Mouse (Mus musculus) lung, embryonic 16.5 days (tissue): Measurements from ENCODE around the gene Acads. TPM values are rescaled to one million over a fixed set of nuclear protein-coding genes. Genes with fewer than 3 reads are reported as not detected.
"Not testable (repeated sequence)": the region's sequence is repeated elsewhere in the genome, so short reads cannot be mapped to it uniquely, and the experiment has no call there.

Experiments
- ATAC-seq: fragments of 200-750 bp; cut with Nextera tagmentation; 2 replicates; pipeline ENCODE4 v1.8.0; 2017; ENCODE audit warnings: low read depth, mild to moderate bottlenecking, moderate library complexity
- H3K27ac ChIP-seq: fragments of 300-500 bp; sonication (generic); 2 replicates; pipeline ENCODE4 v1.5.1; 2014; ENCODE audit warnings: mild to moderate bottlenecking, control low read depth, low read length
- H3K27me3 ChIP-seq: fragments of 300-500 bp; sonication (generic); 2 replicates; pipeline ENCODE4 v1.6.1; 2014; ENCODE audit warnings: low read depth, low read length, mixed read lengths; ENCODE audit not compliant: control insufficient read depth, insufficient read depth
- H3K36me3 ChIP-seq: fragments of 300-500 bp; sonication (generic); 2 replicates; pipeline ENCODE4 v1.6.1; 2014; ENCODE audit warnings: low read length; ENCODE audit not compliant: control insufficient read depth, insufficient read depth
- H3K4me1 ChIP-seq: fragments of 300-500 bp; sonication (generic); replicated peaks from 2 replicates; pipeline ENCODE4 v1.6.1; 2014; ENCODE audit warnings: low read length, mixed read lengths; ENCODE audit not compliant: control insufficient read depth, insufficient read depth
- H3K4me2 ChIP-seq: fragments of 300-500 bp; sonication (generic); 2 replicates; pipeline ENCODE4 v1.6.1; 2014; ENCODE audit warnings: low read depth, low read length, control low read depth
- H3K4me3 ChIP-seq: fragments of 300-500 bp; sonication (generic); 2 replicates; pipeline ENCODE4 v1.5.1; 2014; ENCODE audit warnings: mild to moderate bottlenecking, low read length, control low read depth
- H3K9ac ChIP-seq: fragments of 300-500 bp; sonication (generic); 2 replicates; pipeline ENCODE4 v1.6.1; 2014; ENCODE audit warnings: low read length, control low read depth
- H3K9me3 ChIP-seq: fragments of 300-500 bp; sonication (generic); 2 replicates; pipeline ENCODE4 v1.6.1; 2016; ENCODE audit warnings: low read length; ENCODE audit not compliant: control insufficient read depth
- WGBS: fragments of 180-500 bp; shearing (Covaris S2); extraction: QIAGEN DNeasy Blood & Tissue Kit; methylation state at CpG from one replicate; pipeline ENCODE4 v1.1.7; 2014; 5-methylcytosine and 5-hydroxymethylcytosine counted together
- polyA plus RNA-seq: library from polyadenylated mRNA; unstranded; fragments of >200 nt; fragmentation: Nextera tagmentation; extraction: Ambion mirVana; gene quantifications from 2 replicates; pipeline ENCODE4 v1.2.1, GENCODE M21; 2015

The Acads gene
- polyA plus RNA-seq, 1 experiment from 2014 or later, result 69.2 TPM

DNA sequence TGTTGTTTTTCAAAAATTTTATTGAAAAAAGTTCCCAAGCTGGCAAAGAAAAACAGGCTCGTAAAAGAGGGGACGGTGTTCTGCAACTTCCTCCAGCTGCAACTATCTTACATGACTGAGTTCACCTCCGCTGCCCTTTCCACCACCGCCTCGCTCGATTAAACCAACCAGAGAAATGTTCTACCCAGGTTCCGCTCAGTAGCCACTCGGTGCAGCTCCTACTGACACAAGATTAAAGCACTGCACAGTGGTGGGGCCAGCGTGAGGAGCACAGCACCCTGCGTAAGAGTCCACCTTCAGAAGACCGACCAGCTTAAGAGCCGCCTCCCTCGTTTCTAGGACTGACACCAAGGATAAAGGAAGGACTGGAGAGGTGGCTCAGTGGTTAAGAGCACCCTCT is 32.3 kb upstream of the Acads start:
- H3K4me2 ChIP-seq, result no peak overlapping the region
- no peak overlapping the region for H3K4me3 ChIP-seq
- no peak for ATAC-seq
- peaks cover 42% of the 10 kb centered on the region for H3K4me1 ChIP-seq
- H3K9ac ChIP-seq, result no peak overlapping the region
- no peak overlapping the region for H3K27ac ChIP-seq
- no peaks in the 10 kb centered on the region for H3K9me3 ChIP-seq
- peaks cover 37% of the 10 kb centered on the region for H3K36me3 ChIP-seq
- no peaks in the 10 kb centered on the region for H3K27me3 ChIP-seq
- whole genome bisulfite sequencing, result 80% methylated on average over 13 of the region's 13 CpGs

DNA sequence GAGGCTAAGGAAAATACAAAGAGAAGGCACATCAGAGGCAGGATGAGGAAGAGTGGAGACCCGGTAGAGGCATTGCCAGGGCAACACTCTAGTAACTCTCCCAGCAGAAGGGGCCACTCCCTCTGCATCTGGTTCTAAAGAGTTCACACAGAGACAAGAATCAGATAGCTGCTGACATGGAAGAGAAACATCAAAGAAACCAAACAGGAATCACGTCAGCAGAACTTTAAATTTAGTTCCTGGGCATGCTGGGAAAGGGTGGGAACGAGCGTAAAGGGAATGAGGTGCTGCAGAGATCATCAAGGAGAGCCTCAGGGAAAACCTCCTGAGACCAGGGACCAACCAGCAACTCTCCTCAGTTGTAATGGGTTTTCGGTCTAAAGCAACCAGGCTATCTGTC is 31.8 kb upstream of the Acads start:
- no peak for ATAC-seq
- Histone ChIP-seq H3K4me1 (peaks cover 38% of the 10 kb centered on the region), H3K27ac (no peak overlapping the region), H3K9ac (no peak overlapping the region), H3K4me3 (no peak overlapping the region), H3K36me3 (peaks cover 39% of the 10 kb centered on the region), H3K27me3 (no peaks in the 10 kb centered on the region), H3K4me2 (no peak overlapping the region), H3K9me3 (no peaks in the 10 kb centered on the region)
- WGBS, result 76% methylated on average over 5 of the region's 5 CpGs

GRCm38 (mm10) chr5:115149675-115150459 is 30.7 kb upstream of the Acads start:
- Histone ChIP-seq H3K27ac (no peak overlapping the region), H3K9ac (no peak overlapping the region), H3K4me2 (no peak overlapping the region), H3K9me3 (no peaks in the 10 kb centered on the region), H3K4me1 (peaks cover 27% of the 10 kb centered on the region), H3K36me3 (peaks cover 41% of the 10 kb centered on the region), H3K4me3 (no peak overlapping the region), H3K27me3 (no peaks in the 10 kb centered on the region)
- ATAC-seq, result no peak
- WGBS, result 91% methylated on average over 14 of the region's 14 CpGs

- Histone ChIP-seq H3K36me3 (peaks cover 41% of the 10 kb centered on the region), H3K4me1 (peaks cover 18% of the 10 kb centered on the region)
- no CpG with 5 or more reads among the region's 1 CpGs for WGBS
- not testable (repeated sequence) for H3K9me3 ChIP-seq, H3K27ac ChIP-seq, H3K27me3 ChIP-seq, H3K9ac ChIP-seq, ATAC-seq, H3K4me2 ChIP-seq, H3K4me3 ChIP-seq
These were observed 29.7 kb upstream of the Acads start for GRCm38 (mm10) chr5:115148872-115149271.

- Histone ChIP-seq H3K36me3 (peaks cover 41% of the 10 kb centered on the region), H3K4me1 (peaks cover 15% of the 10 kb centered on the region)
These were observed 29.2 kb upstream of the Acads start for GRCm38 (mm10) chr5:115148378-115148777.

DNA sequence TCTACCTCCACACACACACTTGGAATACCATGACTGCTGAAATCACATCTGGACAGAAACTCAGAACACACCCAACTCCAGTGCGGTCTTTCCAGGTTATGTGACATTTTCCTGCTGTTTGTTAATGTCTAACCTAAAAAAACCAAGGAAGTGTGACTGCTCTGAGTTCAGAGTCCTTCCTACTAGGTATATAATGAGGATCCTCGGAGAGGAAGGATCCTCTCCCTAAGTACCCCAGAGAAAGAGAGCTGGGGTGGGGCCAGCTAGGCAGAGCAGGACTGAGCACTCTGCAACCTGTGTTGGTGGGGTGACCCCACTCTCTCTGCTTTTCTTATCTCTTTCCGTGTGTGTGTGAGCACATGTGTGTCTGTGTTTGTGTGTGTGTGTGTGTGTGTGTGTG is 28.2 kb upstream of the Acads start:
- no peaks in the 10 kb centered on the region for H3K27me3 ChIP-seq
- H3K4me3 ChIP-seq, result no peak overlapping the region
- H3K36me3 ChIP-seq, result peaks cover 41% of the 10 kb centered on the region
- no peak overlapping the region for H3K27ac ChIP-seq
- no peak overlapping the region for H3K9ac ChIP-seq
- WGBS, result 78% methylated on average over 3 of the region's 3 CpGs
- no peak for ATAC-seq
- no peaks in the 10 kb centered on the region for H3K9me3 ChIP-seq
- peaks cover 5% of the 10 kb centered on the region for H3K4me1 ChIP-seq
- H3K4me2 ChIP-seq, result no peak overlapping the region

More at GRCm38 (mm10) chr5:115148378-115148777, 29.2 kb upstream of the Acads start:
- no peak overlapping the region for H3K9ac ChIP-seq
- no peak overlapping the region for H3K4me2 ChIP-seq
- no peak overlapping the region for H3K4me3 ChIP-seq
- no peaks in the 10 kb centered on the region for H3K27me3 ChIP-seq
- no peak overlapping the region for H3K27ac ChIP-seq
- ATAC-seq, result no peak
- WGBS, result 93% methylated on average over 8 of the region's 8 CpGs
- H3K9me3 ChIP-seq, result no peaks in the 10 kb centered on the region

DNA sequence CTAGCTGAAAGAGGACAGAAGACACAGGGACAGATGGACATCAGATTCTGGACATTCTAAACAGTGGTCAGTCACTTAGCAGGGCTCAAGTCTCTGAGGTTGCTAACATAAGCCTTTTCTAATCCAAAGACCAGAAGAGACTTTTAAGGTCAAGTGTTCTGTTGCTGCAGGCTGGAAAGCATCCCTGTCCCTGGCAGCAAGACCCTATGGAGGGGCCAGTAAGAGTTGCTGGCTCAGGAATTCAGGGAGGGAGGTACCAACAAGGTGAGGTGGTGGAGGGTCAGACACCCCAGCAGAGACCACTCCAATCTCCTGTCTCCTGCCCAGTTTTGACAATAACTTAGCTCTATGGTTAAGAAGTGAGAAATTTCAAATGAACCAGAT is 27.6 kb upstream of the Acads start:
- H3K36me3 ChIP-seq, result peaks cover 41% of the 10 kb centered on the region
- no peak overlapping the region for H3K4me3 ChIP-seq
- no peaks in the 10 kb centered on the region for H3K27me3 ChIP-seq
- H3K9me3 ChIP-seq, result no peaks in the 10 kb centered on the region
- H3K27ac ChIP-seq, result no peak overlapping the region
- H3K4me1 ChIP-seq, result no peaks in the 10 kb centered on the region
- ATAC-seq, result no peak
- H3K9ac ChIP-seq, result no peak overlapping the region
- H3K4me2 ChIP-seq, result no peak overlapping the region

- H3K4me2 ChIP-seq, result no peak overlapping the region
- no peak overlapping the region for H3K4me3 ChIP-seq
- no peak overlapping the region for H3K27ac ChIP-seq
- no peak for ATAC-seq
- no peaks in the 10 kb centered on the region for H3K4me1 ChIP-seq
- 73% methylated on average over 6 of the region's 6 CpGs for WGBS
- no peaks in the 10 kb centered on the region for H3K27me3 ChIP-seq
- no peaks in the 10 kb centered on the region for H3K9me3 ChIP-seq
- H3K36me3 ChIP-seq, result peaks cover 41% of the 10 kb centered on the region
- no peak overlapping the region for H3K9ac ChIP-seq
These were observed 27.0 kb upstream of the Acads start for GRCm38 (mm10) chr5:115145976-115146746.

DNA sequence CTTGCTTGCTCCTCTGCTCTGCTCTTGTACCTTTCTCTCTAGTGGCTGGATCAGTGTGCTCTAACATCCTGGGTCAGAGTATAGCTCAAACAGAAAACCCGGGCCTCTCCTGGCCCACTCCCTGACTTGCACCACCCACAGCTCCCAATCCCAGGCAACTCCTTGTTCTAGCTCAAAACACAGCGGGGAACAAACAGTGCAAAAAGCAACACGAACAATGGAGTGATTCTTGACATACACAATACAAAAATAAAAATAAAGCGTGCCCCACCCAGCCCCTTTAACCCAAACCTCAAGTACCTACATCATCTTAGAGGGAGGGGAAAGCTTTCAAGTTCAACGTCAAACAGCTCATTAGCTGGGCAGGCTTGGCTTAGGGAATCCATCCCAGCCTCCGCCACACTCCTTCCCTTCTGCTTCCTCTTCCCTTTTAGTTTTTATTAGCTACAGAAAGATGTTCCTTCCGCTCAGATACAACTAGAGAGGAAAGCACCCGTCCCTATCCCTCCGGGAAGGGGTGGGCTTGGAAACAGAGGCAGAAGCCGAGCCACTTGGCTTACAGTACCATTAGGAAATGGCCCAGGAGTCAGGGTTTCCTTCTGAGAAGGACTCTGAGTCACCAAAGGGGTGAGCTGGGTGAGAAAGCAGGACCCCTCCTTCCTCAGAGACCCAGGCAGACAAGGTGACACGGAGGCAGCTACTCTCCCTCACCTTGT is 26.3 kb upstream of the Acads start:
- ATAC-seq, result no peak
- Histone ChIP-seq H3K4me2 (no peak overlapping the region), H3K4me1 (no peaks in the 10 kb centered on the region), H3K4me3 (no peak overlapping the region), H3K36me3 (peaks cover 36% of the 10 kb centered on the region), H3K27ac (no peak overlapping the region), H3K9ac (no peak overlapping the region), H3K27me3 (no peaks in the 10 kb centered on the region), H3K9me3 (no peaks in the 10 kb centered on the region)
- 63% methylated on average over 11 of the region's 11 CpGs for WGBS
